Mouse (Mus musculus) MEL (cell line): Measurements from ENCODE around the gene Rnf114. TPM values are rescaled to one million over a fixed set of nuclear protein-coding genes. Genes with fewer than 3 reads are reported as not detected.

ENCODE experiments used
- DNase-seq: peaks from one replicate; pipeline ENCODE4 v3.0.0; 2011; ENCODE audit warnings: low read depth, low spot score
- H3K27ac ChIP-seq: 2 replicates; pipeline ENCODE4 v1.5.1; 2012; ENCODE audit warnings: low read depth, mild to moderate bottlenecking, control low read depth, low read length, moderate library complexity; ENCODE audit not compliant: control insufficient read depth
- H3K27me3 ChIP-seq, 2 experiments: fragments of 150-350 bp in 1 of 2; sonication (generic) in 1 of 2; 2 replicates each; pipeline ENCODE4 v1.6.1; 2012; ENCODE audit warnings: low read length in 2 of 2, mild to moderate bottlenecking in 2 of 2, improper control_type of control experiment in 1 of 2, moderate library complexity in 1 of 2; ENCODE audit not compliant: insufficient read depth in 2 of 2, control insufficient read depth in 1 of 2
- H3K36me3 ChIP-seq, 2 experiments: 2 replicates each; pipeline ENCODE4 v1.6.1; 2012 to 2014; ENCODE audit warnings: low read length in 2 of 2, improper control_type of control experiment in 1 of 2, inconsistent platforms in 1 of 2, mild to moderate bottlenecking in 1 of 2; ENCODE audit not compliant: insufficient read depth in 2 of 2, control insufficient read depth in 1 of 2
- H3K4me1 ChIP-seq, 2 experiments: fragments of 150-350 bp in 1 of 2; sonication (generic) in 1 of 2; 2 replicates each; pipeline ENCODE4 v1.6.1; 2012; ENCODE audit warnings: low read length in 2 of 2, improper control_type of control experiment in 1 of 2, mild to moderate bottlenecking in 1 of 2; ENCODE audit not compliant: insufficient read depth in 2 of 2, control insufficient read depth in 1 of 2
- H3K4me3 ChIP-seq, 2 experiments: fragments of 150-350 bp in 1 of 2; sonication (generic) in 1 of 2; 2 replicates each; pipeline ENCODE4 v1.5.1; 2012; ENCODE audit warnings: low read depth in 2 of 2, low read length in 2 of 2, mild to moderate bottlenecking in 2 of 2, moderate library complexity in 2 of 2, control low read depth in 1 of 2, improper control_type of control experiment in 1 of 2; ENCODE audit not compliant: control insufficient read depth in 1 of 2, insufficient read depth in 1 of 2
- H3K79me2 ChIP-seq: 2 replicates; pipeline ENCODE4 v1.6.1; 2012; ENCODE audit warnings: mild to moderate bottlenecking, low read length, moderate library complexity; ENCODE audit not compliant: control insufficient read depth, poor library complexity, insufficient read depth
- H3K9ac ChIP-seq: 2 replicates; pipeline ENCODE4 v1.6.1; 2012; ENCODE audit warnings: low read depth, mild to moderate bottlenecking, control low read depth, low read length, moderate library complexity; ENCODE audit not compliant: control insufficient read depth, poor library complexity, severe bottlenecking
- H3K9me3 ChIP-seq: fragments of 150-350 bp; sonication (generic); replicated peaks from 2 replicates; pipeline ENCODE4 v1.6.1; 2012; ENCODE audit warnings: mild to moderate bottlenecking, low read length, improper control_type of control experiment, moderate library complexity; ENCODE audit not compliant: insufficient read depth
- CHD1 ChIP-seq: IDR thresholded peaks from 2 replicates; pipeline ENCODE4 v1.6.1; 2012; ENCODE audit warnings: low read depth, mild to moderate bottlenecking, inconsistent platforms, low read length, improper control_type of control experiment
- EP300 ChIP-seq, 2 experiments: IDR thresholded peaks; 2 replicates each; pipeline ENCODE4 v1.6.1; 2011; ENCODE audit warnings: improper control_type of control experiment in 2 of 2, low read length in 2 of 2, low read depth in 1 of 2, mild to moderate bottlenecking in 1 of 2
- ETS1 ChIP-seq: IDR thresholded peaks from 2 replicates; pipeline ENCODE4 v1.6.1; 2012; ENCODE audit warnings: low read depth, mild to moderate bottlenecking, inconsistent platforms, low read length, improper control_type of control experiment, moderate library complexity
- GABPA ChIP-seq: IDR thresholded peaks from 2 replicates; pipeline ENCODE4 v1.6.1; 2012; ENCODE audit warnings: low read depth, mild to moderate bottlenecking, inconsistent platforms, low read length, improper control_type of control experiment, moderate library complexity
- GATA1 ChIP-seq: IDR thresholded peaks from 2 replicates; pipeline ENCODE4 v1.6.1; 2011; ENCODE audit warnings: low read depth, low read length, improper control_type of control experiment
- HCFC1 ChIP-seq: IDR thresholded peaks from 2 replicates; pipeline ENCODE4 v1.6.1; 2012; ENCODE audit warnings: low read depth, mild to moderate bottlenecking, inconsistent platforms, low read length, improper control_type of control experiment, moderate library complexity
- JUND ChIP-seq: IDR thresholded peaks from 2 replicates; pipeline ENCODE4 v1.6.1; 2011; ENCODE audit warnings: low read depth, mild to moderate bottlenecking, improper control_type of control experiment, low read length
- MAFK ChIP-seq: IDR thresholded peaks from 2 replicates; pipeline ENCODE4 v1.6.1; 2011; ENCODE audit warnings: low read depth, mild to moderate bottlenecking, low read length, improper control_type of control experiment, borderline replicate concordance
- MAX ChIP-seq: IDR thresholded peaks from 2 replicates; pipeline ENCODE4 v1.6.1; 2011; ENCODE audit warnings: low read length, improper control_type of control experiment
- MEF2A ChIP-seq: IDR thresholded peaks from 2 replicates; pipeline ENCODE4 v1.6.1; 2014; ENCODE audit warnings: low read depth, mild to moderate bottlenecking, inconsistent platforms, low read length, improper control_type of control experiment; ENCODE audit not compliant: poor library complexity, insufficient replicate concordance, severe bottlenecking; ENCODE audit errors: extremely low read depth
- MXI1 ChIP-seq: IDR thresholded peaks from 2 replicates; pipeline ENCODE4 v1.6.1; 2011; ENCODE audit warnings: mild to moderate bottlenecking, low read depth, low read length, improper control_type of control experiment
- MYB ChIP-seq: IDR thresholded peaks from 2 replicates; pipeline ENCODE4 v1.6.1; 2011; ENCODE audit warnings: mild to moderate bottlenecking, low read depth, low read length, improper control_type of control experiment
- MYC ChIP-seq: IDR thresholded peaks from 2 replicates; pipeline ENCODE4 v1.6.1; 2011; ENCODE audit warnings: low read depth, mild to moderate bottlenecking, low read length, improper control_type of control experiment, moderate library complexity
- NELFE ChIP-seq: IDR thresholded peaks from 2 replicates; pipeline ENCODE4 v1.6.1; 2011; ENCODE audit warnings: low read depth, low read length, improper control_type of control experiment
- NRF1 ChIP-seq: IDR thresholded peaks from 2 replicates; pipeline ENCODE4 v1.6.1; 2014; ENCODE audit warnings: low read depth, mild to moderate bottlenecking, inconsistent platforms, low read length, improper control_type of control experiment, moderate library complexity; ENCODE audit not compliant: poor library complexity, insufficient read depth, severe bottlenecking
- POLR2AphosphoS2 ChIP-seq: IDR thresholded peaks from 2 replicates; pipeline ENCODE4 v1.6.1; 2011; ENCODE audit warnings: low read length, improper control_type of control experiment
- POLR2AphosphoS5 ChIP-seq: IDR thresholded peaks from 2 replicates; pipeline ENCODE4 v1.6.1; 2012; ENCODE audit warnings: low read depth, borderline replicate concordance, mild to moderate bottlenecking, inconsistent platforms, low read length, moderate library complexity, mixed read lengths
- TAL1 ChIP-seq: IDR thresholded peaks from 2 replicates; pipeline ENCODE4 v1.6.1; 2012; ENCODE audit warnings: mild to moderate bottlenecking, inconsistent platforms, low read length, moderate library complexity, mixed read lengths
- TCF12 ChIP-seq: IDR thresholded peaks from 2 replicates; pipeline ENCODE4 v1.6.1; 2014; ENCODE audit warnings: low read depth, mild to moderate bottlenecking, inconsistent platforms, low read length, improper control_type of control experiment, moderate library complexity
- USF1 ChIP-seq: IDR thresholded peaks from 2 replicates; pipeline ENCODE4 v1.6.1; 2014; ENCODE audit warnings: low read depth, mild to moderate bottlenecking, inconsistent platforms, low read length, improper control_type of control experiment, moderate library complexity
- ZC3H11A ChIP-seq: IDR thresholded peaks from 2 replicates; pipeline ENCODE4 v1.6.1; 2012; ENCODE audit warnings: low read depth, mild to moderate bottlenecking, inconsistent platforms, low read length, improper control_type of control experiment
- ZMIZ1 ChIP-seq: IDR thresholded peaks from 2 replicates; pipeline ENCODE4 v1.6.1; 2012; ENCODE audit warnings: low read depth, mild to moderate bottlenecking, inconsistent platforms, low read length, improper control_type of control experiment, moderate library complexity
- polyA plus RNA-seq, 2 experiments: library from polyadenylated mRNA; stranded (reverse) in 1 of 2; unstranded in 1 of 2; fragments of >175 nt in 1 of 2; fragments of >200 nt in 1 of 2; gene quantifications; 2 replicates each; pipeline versions ENCODE4 v1.2.1 to v1.2.4; 2012; ENCODE audit warnings: low replicate concordance in 2 of 2, low read depth in 1 of 2; ENCODE audit not compliant: insufficient read length in 2 of 2, insufficient read depth in 1 of 2, missing spikeins in 1 of 2
- total RNA-seq: library from RNA; depleted of rRNA; stranded (reverse); fragments of 300-350 nt; gene quantifications from 2 replicates; pipeline ENCODE4 v1.2.3, GENCODE M21; 2012

Gene Rnf114
- total and polyA plus RNA-seq, 3 experiments: 44.0 to 49.2 TPM; not detected in 1

GRCm38 (mm10) chr2:167537476-167538297 is 45.2 kb downstream of the Rnf114 start, which contains the start of gene Snai1 (continued):
- TF ChIP-seq MAX (peak; percentile 63; the same call in 1 of the 2 replicates), NELFE (no peak), HCFC1 (peak; percentile 51; the same call in 1 of the 2 replicates), CHD1 (no peak), POLR2AphosphoS5 (no peak), ZC3H11A (no peak), NRF1 (peak; percentile 46; the same call in 1 of the 2 replicates), ETS1 (peak; percentile 44)

- peaks cover 0 to 19% of the 10 kb centered on the region in 2 experiments; a peak in 2 of 4 replicates for H3K36me3 ChIP-seq
- no peak overlapping the region for H3K9ac ChIP-seq
- no peaks in the 10 kb centered on the region; the same call in 1 of the 2 replicates for H3K79me2 ChIP-seq
- DNase-seq: no peak
- no peak for TF ChIP-seq ZMIZ1
- TF ChIP-seq JUND: no peak
- TF ChIP-seq MAX: no peak
- TF ChIP-seq NELFE: no peak
- TF ChIP-seq EP300 (IDR thresholded peaks at IDR 0.05; ENCODE audit: low read depth in 1 of 2, low read length in 2 of 2): no peak
- TF ChIP-seq MEF2A: no peak
- no peak for TF ChIP-seq TAL1
- no peak for TF ChIP-seq ZC3H11A
- TF ChIP-seq POLR2AphosphoS5: no peak
- TF ChIP-seq GATA1: no peak
- no peak for TF ChIP-seq CHD1
- TF ChIP-seq POLR2AphosphoS2: no peak
- TF ChIP-seq USF1: no peak
- no peak for TF ChIP-seq MXI1
- no peak for TF ChIP-seq GABPA
- no peak for TF ChIP-seq TCF12
- TF ChIP-seq MYC: no peak
- no peak for TF ChIP-seq MYB
- no peak for TF ChIP-seq MAFK
- no peak overlapping the region for H3K27ac ChIP-seq
- H3K4me3 ChIP-seq: no peak overlapping the region
- no peaks in the 10 kb centered on the region for H3K9me3 ChIP-seq
- H3K4me1 ChIP-seq: peaks cover 14 to 15% of the 10 kb centered on the region in 2 experiments
- H3K27me3 ChIP-seq: no peaks in the 10 kb centered on the region
These were observed 46.3 kb downstream of the Rnf114 start for GRCm38 (mm10) chr2:167538671-167539306.
